Mouse (Mus musculus): ENCODE results near the gene Prdm2. TPM values are rescaled to one million over a fixed set of nuclear protein-coding genes. Genes with fewer than 3 reads are reported as not detected.

The Prdm2 gene
- polyA plus RNA-seq, 1 experiment from 2014 or later: 12.7 TPM

DNA sequence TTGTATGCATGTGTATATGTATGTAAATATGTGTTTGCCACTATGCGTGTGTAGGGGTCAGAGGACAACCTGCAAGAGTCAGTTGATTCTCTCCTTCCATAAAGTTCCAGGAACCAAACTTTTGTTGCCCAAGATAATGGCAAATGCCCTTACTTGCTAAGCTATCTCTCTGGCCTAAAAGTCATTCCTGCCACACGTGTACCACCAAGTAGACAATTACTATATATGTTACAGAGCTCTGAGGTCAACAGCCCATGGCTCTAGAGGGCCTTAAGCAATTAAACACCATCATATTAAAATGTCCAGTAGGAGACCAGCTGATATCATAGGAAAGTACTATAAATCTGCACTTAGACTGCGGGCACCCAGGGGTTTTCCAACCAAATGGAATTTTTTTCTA lies 10.1 kb downstream of the Prdm2 start:
- Histone ChIP-seq H3K4me1 (replicated peaks) (no peaks in the 10 kb centered on the region), H3K36me3 (no peaks in the 10 kb centered on the region), H3K27ac (replicated peaks) (no peak overlapping the region), H3K9ac (no peak overlapping the region), H3K4me3 (no peak overlapping the region), H3K4me2 (no peak overlapping the region), H3K27me3 (no peaks in the 10 kb centered on the region), H3K9me3 (no peaks in the 10 kb centered on the region)
- WGBS: 76% methylated on average over 3 of the region's 3 CpGs
- ATAC-seq (ENCODE audit: low FRiP score, low read depth): no peak

DNA sequence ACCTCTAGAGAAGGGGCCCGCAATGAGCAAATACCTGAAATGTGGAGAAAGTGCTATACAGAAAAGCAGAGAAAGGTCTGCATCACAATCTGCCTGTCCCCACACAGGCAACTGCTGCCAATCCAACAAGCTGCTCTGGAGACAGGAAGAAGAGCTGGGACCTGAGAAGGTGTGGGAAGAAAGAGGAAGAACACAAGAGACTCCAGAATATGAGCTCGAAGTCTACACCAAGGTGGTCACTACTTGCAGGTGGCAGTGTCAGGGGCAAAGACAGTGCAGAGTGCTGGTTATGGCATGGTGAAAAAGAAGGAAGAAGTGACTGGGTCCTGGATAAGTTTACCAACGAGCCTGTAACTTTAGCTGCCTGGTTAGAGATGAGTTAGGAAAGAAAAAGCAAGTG lies 14.4 kb downstream of the Prdm2 start:
- ATAC-seq (ENCODE audit: low FRiP score, low read depth): no peak
- no peaks in the 10 kb centered on the region for H3K9me3 ChIP-seq
- H3K4me2 ChIP-seq: no peak overlapping the region
- no peaks in the 10 kb centered on the region for H3K36me3 ChIP-seq
- H3K27ac ChIP-seq (replicated peaks): no peak overlapping the region
- H3K9ac ChIP-seq: no peak overlapping the region
- 81% methylated on average over 3 of the region's 3 CpGs for WGBS
- H3K4me1 ChIP-seq (replicated peaks): no peaks in the 10 kb centered on the region
- H3K27me3 ChIP-seq: no peaks in the 10 kb centered on the region
- H3K4me3 ChIP-seq: no peak overlapping the region

DNA sequence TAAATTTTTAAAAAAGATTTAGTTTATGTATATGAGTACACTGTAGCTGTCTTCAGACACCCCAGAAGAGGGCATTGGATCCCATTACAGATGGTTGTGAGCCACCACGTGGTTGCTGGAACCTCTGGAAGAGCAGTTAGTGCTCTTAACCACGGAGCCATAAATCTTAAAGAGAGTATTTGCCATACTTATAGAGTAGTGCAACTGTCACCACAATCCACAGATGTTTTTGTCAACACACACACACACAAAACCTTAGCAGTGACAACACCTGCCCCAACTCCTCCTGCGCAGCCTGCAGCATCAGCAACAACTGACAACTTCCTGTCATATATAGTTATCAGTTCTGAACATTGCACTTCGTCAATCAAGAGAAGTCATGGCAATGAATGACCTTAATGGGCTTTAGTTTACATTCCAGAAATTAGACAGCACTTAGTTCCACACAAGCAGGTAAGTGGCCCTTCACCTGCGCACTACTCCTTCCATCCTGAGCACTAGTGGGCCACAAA lies 14.9 kb downstream of the Prdm2 start:
- Histone ChIP-seq H3K36me3 (no peaks in the 10 kb centered on the region), H3K4me2 (no peak overlapping the region), H3K9ac (no peak overlapping the region), H3K4me3 (no peak overlapping the region), H3K27ac (replicated peaks) (no peak overlapping the region), H3K4me1 (replicated peaks) (no peaks in the 10 kb centered on the region), H3K27me3 (no peaks in the 10 kb centered on the region), H3K9me3 (no peaks in the 10 kb centered on the region)
- WGBS: 87% methylated on average over 5 of the region's 5 CpGs
- ATAC-seq (ENCODE audit: low FRiP score, low read depth): no peak

DNA sequence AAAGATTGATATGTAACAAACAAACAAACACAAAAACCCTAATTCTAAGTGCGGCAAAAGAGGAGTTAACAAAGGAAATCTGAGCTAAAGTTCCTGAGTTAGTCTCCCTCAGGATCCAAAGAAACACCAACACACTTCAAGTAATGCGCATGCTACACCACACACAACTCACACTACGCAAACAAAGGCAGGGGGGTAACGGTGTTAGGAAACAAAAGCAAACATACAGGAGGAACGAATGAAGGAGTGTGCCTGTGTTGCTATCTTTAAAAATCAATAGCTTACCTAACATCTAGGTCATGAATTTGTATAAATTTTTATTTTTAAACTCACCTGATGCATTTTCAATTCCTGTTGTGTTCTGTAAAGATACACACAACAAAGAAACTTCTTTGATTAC lies 18.5 kb downstream of the Prdm2 start:
- no peak for ATAC-seq (ENCODE audit: low FRiP score, low read depth)

DNA sequence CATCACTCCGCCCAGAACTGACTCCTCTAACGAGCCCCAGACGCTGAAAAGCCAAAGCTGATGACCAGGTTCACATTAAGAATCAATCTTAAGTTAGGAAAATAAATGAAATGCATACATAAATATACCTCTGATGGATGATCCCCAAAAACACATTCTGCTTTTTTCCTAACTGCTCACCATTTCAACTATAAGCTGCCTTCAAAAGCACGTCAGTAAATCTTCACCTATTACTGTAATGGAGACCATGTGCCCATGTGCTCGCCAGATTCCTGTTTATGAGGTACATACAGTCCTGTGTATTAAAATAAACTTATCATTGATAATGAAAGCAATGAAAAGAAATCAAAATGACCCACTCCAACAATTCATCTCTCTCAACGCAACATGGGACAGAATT lies 19.6 kb downstream of the Prdm2 start:
- 85% methylated on average over 6 of the region's 6 CpGs for WGBS
- no peaks in the 10 kb centered on the region for H3K9me3 ChIP-seq
- no peaks in the 10 kb centered on the region for H3K4me1 ChIP-seq (replicated peaks)
- no peaks in the 10 kb centered on the region for H3K36me3 ChIP-seq
- H3K9ac ChIP-seq: no peak overlapping the region
- no peak overlapping the region for H3K4me3 ChIP-seq
- no peak overlapping the region for H3K4me2 ChIP-seq
- no peaks in the 10 kb centered on the region for H3K27me3 ChIP-seq
- no peak overlapping the region for H3K27ac ChIP-seq (replicated peaks)
- ATAC-seq (ENCODE audit: low FRiP score, low read depth): no peak

More for the DNA sequence above, 18.5 kb downstream of the Prdm2 start:
- WGBS: 74% methylated on average over 5 of the region's 5 CpGs
- Histone ChIP-seq H3K27me3 (no peaks in the 10 kb centered on the region), H3K4me1 (replicated peaks) (no peaks in the 10 kb centered on the region), H3K9ac (no peak overlapping the region), H3K36me3 (no peaks in the 10 kb centered on the region), H3K9me3 (no peaks in the 10 kb centered on the region), H3K4me3 (no peak overlapping the region), H3K4me2 (no peak overlapping the region), H3K27ac (replicated peaks) (no peak overlapping the region)

DNA sequence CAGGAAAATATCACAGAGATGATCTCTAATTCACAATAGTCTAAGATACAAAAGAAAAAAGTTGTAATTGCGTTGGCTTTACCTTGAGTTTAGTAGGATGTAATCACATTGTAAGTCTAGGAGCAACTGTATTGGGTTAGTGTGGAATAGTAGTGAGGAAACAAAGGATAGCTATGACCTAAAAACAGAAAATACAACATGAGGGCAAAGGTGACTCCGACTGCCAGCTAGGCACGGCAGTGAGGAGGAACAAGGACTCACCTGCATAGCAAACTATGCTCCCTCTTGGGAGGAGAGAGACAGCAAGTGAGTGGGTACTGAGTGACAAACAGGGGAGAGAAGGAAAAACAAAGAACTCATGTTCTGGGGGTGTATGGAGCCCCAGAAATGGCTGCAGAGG lies 21.0 kb downstream of the Prdm2 start:
- H3K4me1 ChIP-seq (replicated peaks): no peaks in the 10 kb centered on the region
- no peaks in the 10 kb centered on the region for H3K27me3 ChIP-seq
- H3K27ac ChIP-seq (replicated peaks): no peak overlapping the region
- H3K4me3 ChIP-seq: no peak overlapping the region
- ATAC-seq (ENCODE audit: low FRiP score, low read depth): no peak
- no peaks in the 10 kb centered on the region for H3K9me3 ChIP-seq
- 81% methylated on average over 3 of the region's 3 CpGs for WGBS
- no peaks in the 10 kb centered on the region for H3K36me3 ChIP-seq
- H3K4me2 ChIP-seq: no peak overlapping the region
- no peak overlapping the region for H3K9ac ChIP-seq

DNA sequence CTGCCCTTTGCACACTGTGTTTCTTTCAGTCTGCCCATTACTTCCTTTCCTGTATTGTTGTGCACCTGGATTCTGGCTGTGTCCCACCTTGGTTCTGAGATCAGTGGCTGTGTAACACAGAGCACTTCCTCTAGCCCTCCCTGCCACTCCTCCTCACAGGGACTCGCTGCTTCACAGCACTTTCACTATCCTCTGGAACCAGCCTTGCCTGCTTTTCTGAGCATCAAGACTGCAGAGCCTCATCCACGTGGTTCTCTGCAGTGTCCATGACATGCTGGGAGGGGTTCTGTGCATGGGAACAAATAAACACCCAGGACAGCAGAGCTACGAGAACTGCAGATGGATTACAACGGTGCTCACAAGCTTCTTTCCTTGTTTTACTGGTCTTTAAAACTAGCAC lies 22.1 kb downstream of the Prdm2 start:
- 59% methylated on average over 4 of the region's 4 CpGs for WGBS
- no peak for ATAC-seq (ENCODE audit: low FRiP score, low read depth)

DNA sequence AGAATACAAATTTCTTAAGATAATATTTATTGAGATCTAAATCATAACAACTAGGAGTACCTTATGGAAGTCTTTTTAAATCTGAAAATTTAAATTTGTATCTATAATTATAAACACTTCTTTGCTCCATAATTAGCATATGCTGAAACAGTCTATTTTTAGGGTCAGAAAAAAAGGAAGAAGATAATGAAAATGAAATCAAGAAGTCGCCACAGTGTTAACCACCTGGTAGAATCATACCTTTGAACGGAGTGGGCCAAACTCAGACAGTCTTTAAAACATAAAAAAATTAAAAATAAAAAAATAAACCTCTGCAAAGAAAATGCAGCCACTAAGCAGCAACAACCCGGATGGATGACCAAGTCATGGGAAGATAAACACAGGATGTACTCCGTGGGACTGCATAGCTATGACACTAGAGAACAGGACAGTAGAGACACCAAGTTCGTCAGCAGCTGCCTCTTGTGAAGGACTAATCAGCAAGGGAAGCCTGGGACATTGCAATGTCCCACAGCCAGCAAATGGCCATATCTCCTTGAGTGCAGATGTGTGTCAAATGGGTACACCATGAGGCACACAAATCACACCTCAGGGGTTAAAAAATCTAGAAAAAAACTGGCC lies 24.1 kb downstream of the Prdm2 start:
- H3K27me3 ChIP-seq: no peaks in the 10 kb centered on the region
- no peaks in the 10 kb centered on the region for H3K4me1 ChIP-seq (replicated peaks)
- H3K4me3 ChIP-seq: no peak overlapping the region
- H3K4me2 ChIP-seq: no peak overlapping the region
- no peaks in the 10 kb centered on the region for H3K36me3 ChIP-seq
- no peaks in the 10 kb centered on the region for H3K9me3 ChIP-seq
- 87% methylated on average over 5 of the region's 5 CpGs for WGBS
- ATAC-seq (ENCODE audit: low FRiP score, low read depth): no peak
- H3K9ac ChIP-seq: no peak overlapping the region
- H3K27ac ChIP-seq (replicated peaks): no peak overlapping the region

More for the DNA sequence above, 22.1 kb downstream of the Prdm2 start:
- Histone ChIP-seq H3K4me1 (replicated peaks) (no peaks in the 10 kb centered on the region), H3K4me3 (no peak overlapping the region), H3K9me3 (no peaks in the 10 kb centered on the region), H3K27ac (replicated peaks) (no peak overlapping the region), H3K4me2 (no peak overlapping the region), H3K36me3 (no peaks in the 10 kb centered on the region), H3K27me3 (no peaks in the 10 kb centered on the region), H3K9ac (no peak overlapping the region)

DNA sequence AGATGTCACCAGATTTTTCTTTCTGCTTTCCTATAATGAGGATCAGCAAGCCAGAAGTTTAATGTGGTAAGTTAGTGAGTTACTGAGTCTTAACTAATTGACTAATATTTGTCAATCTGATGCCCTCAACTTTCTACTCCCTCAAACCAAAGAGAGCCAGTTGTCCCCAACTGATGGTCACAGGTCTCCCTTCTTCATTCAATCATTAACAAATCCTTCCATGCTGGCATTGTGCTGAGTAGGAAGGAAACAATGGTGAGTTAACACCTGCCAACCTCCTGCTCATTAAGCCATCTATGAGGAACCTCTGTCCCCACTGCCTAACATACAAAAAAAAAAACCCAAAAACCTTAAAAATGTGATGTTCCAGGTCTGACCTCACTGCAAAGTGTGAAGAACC lies 26.7 kb downstream of the Prdm2 start:
- no peak for ATAC-seq (ENCODE audit: low FRiP score, low read depth)

DNA sequence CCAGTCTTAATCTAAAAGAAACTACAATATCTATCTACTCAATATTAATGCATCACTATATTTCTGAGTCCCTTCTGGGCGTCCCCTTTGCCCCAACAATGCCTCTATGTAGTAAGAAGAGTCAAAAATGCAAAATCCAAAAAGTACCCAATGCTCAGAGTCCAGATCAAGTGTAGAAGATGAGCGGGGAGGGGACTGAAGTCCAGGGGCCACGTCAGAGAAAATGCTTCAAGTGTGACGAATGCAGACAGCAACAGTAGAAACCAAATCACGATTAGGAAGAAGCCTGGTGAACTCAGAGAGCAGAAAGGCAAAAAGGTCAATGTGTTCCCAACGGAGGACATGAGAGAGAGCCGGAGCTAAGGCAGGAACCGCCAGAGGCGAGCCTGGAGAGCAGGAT lies 27.3 kb downstream of the Prdm2 start:
- no peaks in the 10 kb centered on the region for H3K4me1 ChIP-seq (replicated peaks)
- H3K9ac ChIP-seq: no peak overlapping the region
- H3K4me3 ChIP-seq: no peak overlapping the region
- no peak for ATAC-seq (ENCODE audit: low FRiP score, low read depth)
- H3K27ac ChIP-seq (replicated peaks): no peak overlapping the region
- H3K9me3 ChIP-seq: no peaks in the 10 kb centered on the region
- H3K4me2 ChIP-seq: no peak overlapping the region
- no peaks in the 10 kb centered on the region for H3K27me3 ChIP-seq
- H3K36me3 ChIP-seq: no peaks in the 10 kb centered on the region
- WGBS: 84% methylated on average over 9 of the region's 9 CpGs

More for the DNA sequence above, 26.7 kb downstream of the Prdm2 start:
- H3K27ac ChIP-seq (replicated peaks): no peak overlapping the region
- no peak overlapping the region for H3K4me2 ChIP-seq
- H3K9me3 ChIP-seq: no peaks in the 10 kb centered on the region
- H3K4me1 ChIP-seq (replicated peaks): no peaks in the 10 kb centered on the region
- no peaks in the 10 kb centered on the region for H3K27me3 ChIP-seq
- H3K4me3 ChIP-seq: no peak overlapping the region
- H3K36me3 ChIP-seq: no peaks in the 10 kb centered on the region
- no peak overlapping the region for H3K9ac ChIP-seq

DNA sequence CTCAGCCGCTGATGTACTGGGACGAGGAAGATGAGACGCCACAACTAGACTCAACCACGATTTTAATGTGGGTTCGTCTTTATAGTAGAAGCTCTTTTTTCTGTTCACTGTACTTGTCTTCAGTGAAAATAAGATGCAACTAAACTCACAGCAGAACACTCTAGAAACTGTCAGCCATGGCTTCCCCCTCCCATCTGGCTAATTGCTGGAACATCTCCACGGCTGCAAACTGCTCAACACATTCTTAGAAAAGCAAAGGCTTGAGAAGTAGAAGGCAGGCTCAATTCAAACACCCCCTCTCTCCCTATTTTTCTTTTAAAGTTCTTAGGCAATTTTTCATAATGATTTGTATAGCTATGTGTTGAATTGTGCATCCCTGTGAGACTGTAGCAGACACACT lies 29.7 kb downstream of the Prdm2 start:
- Histone ChIP-seq H3K4me3 (no peak overlapping the region), H3K27ac (replicated peaks) (no peak overlapping the region), H3K9ac (no peak overlapping the region), H3K4me1 (replicated peaks) (no peaks in the 10 kb centered on the region), H3K4me2 (no peak overlapping the region), H3K27me3 (no peaks in the 10 kb centered on the region), H3K9me3 (no peaks in the 10 kb centered on the region), H3K36me3 (0 out of 2 replicates have a peak, but pooled peaks cover 4% of the 10 kb centered on the region)
- ATAC-seq (ENCODE audit: low FRiP score, low read depth): no peak
- WGBS: 90% methylated on average over 6 of the region's 6 CpGs

DNA sequence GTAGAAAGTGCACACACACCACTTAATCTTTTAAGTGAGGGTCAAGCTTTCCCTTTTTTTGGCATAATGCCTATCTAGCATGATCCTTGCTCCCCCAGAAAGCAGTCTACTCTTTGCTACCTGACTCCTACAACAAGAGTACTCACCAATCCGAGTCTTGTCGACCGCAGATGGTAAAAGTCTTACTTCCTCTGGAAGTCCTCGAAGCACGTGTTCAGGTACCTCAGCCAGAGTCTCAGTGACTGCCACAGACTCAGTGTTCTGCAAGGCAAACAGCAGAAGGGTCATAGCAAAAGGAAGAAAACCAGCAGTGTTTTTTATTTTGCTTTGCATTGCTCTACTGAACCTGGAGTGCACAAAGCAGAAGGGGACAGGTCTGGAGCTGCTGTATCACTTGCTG lies 32.1 kb downstream of the Prdm2 start:
- H3K9me3 ChIP-seq: no peaks in the 10 kb centered on the region
- 0 out of 2 replicates have a peak, but pooled peaks cover 4% of the 10 kb centered on the region for H3K36me3 ChIP-seq
- H3K4me2 ChIP-seq: no peak overlapping the region
- H3K4me1 ChIP-seq (replicated peaks): no peaks in the 10 kb centered on the region
- no peaks in the 10 kb centered on the region for H3K27me3 ChIP-seq
- H3K27ac ChIP-seq (replicated peaks): no peak overlapping the region
- 94% methylated on average over 5 of the region's 5 CpGs for WGBS
- ATAC-seq (ENCODE audit: low FRiP score, low read depth): no peak
- H3K4me3 ChIP-seq: no peak overlapping the region
- H3K9ac ChIP-seq: no peak overlapping the region

Measured in hindbrain, embryonic 15.5 days (tissue).